Mouse (Mus musculus) ovary, postnatal 36 days (tissue): ENCODE measurements around the gene Crabp2.

ENCODE experiments used
- DNase-seq: peaks from one replicate; pipeline ENCODE4 v3.0.0; 2022; ENCODE audit warnings: low spot score, mixed read lengths

The Crabp2 gene

GRCm38 (mm10) chr3:87958967-87959366, 10.5 kb downstream of the Crabp2 start:
- no peak for DNase-seq

GRCm38 (mm10) chr3:87959371-87959770, 10.9 kb downstream of the Crabp2 start:
- no peak for DNase-seq

- no peak for DNase-seq
Measured at GRCm38 (mm10) chr3:87960191-87960585, 11.7 kb downstream of the Crabp2 start.

- DNase-seq, result peak; percentile 90
Measured at GRCm38 (mm10) chr3:87960586-87961191, 12.2 kb downstream of the Crabp2 start.

- peak; percentile 26 for DNase-seq
Measured at GRCm38 (mm10) chr3:87970184-87970938, 21.9 kb downstream of the Crabp2 start.

GRCm38 (mm10) chr3:87970939-87971488, 22.5 kb downstream of the Crabp2 start, which contains the start of gene Nes:
Gene Nes (plus strand): TSS chr3:87971078.
- DNase-seq, result peak; percentile 38

GRCm38 (mm10) chr3:87971489-87972202, 23.2 kb downstream of the Crabp2 start:
- no peak for DNase-seq

- DNase-seq, result no peak
Measured at GRCm38 (mm10) chr3:87972203-87972664, 23.8 kb downstream of the Crabp2 start.

GRCm38 (mm10) chr3:87972776-87973175, 24.3 kb downstream of the Crabp2 start:
- DNase-seq, result no peak

GRCm38 (mm10) chr3:87973593-87974380, 25.3 kb downstream of the Crabp2 start:
- no peak for DNase-seq

GRCm38 (mm10) chr3:87974381-87974987, 26.0 kb downstream of the Crabp2 start:
- no peak for DNase-seq

GRCm38 (mm10) chr3:87979493-87979892, 31.0 kb downstream of the Crabp2 start:
- DNase-seq, result no peak

GRCm38 (mm10) chr3:87980085-87980484, 31.6 kb downstream of the Crabp2 start:
- DNase-seq, result no peak

- DNase-seq, result no peak
Measured at GRCm38 (mm10) chr3:87980728-87981127, 32.3 kb downstream of the Crabp2 start.

GRCm38 (mm10) chr3:87981214-87981760, 32.8 kb downstream of the Crabp2 start:
- DNase-seq, result no peak

GRCm38 (mm10) chr3:87981894-87982835, 33.7 kb downstream of the Crabp2 start:
- no peak for DNase-seq

- DNase-seq, result peak; percentile 2
Measured at GRCm38 (mm10) chr3:87982836-87983601, 34.6 kb downstream of the Crabp2 start.

GRCm38 (mm10) chr3:87983627-87984026, 35.2 kb downstream of the Crabp2 start:
- no peak for DNase-seq

GRCm38 (mm10) chr3:87984094-87984493, 35.6 kb downstream of the Crabp2 start:
- DNase-seq, result no peak
